In genomic region chr2:91052752-91053151, GRCm38 (mm10) we compare ENCODE assay signal across 10 mouse cellular contexts. TPM values are rescaled to one million over a fixed set of nuclear protein-coding genes. Genes with fewer than 3 reads are reported as not detected.
A peak's percentile ranks its signal among the peaks of the same experiment; 100 is the strongest.
DNase-seq lines count a peak whose midpoint lies in the region; ATAC-seq and TF ChIP-seq lines count a peak whose summit lies in the region.
"Had no signal": no experiment of that assay in that cellular context is flagged by ENCODE, and none has a peak within 500 bp of the region (broad histone marks: within the 10 kb centered on the region; RNA-seq: fewer than 3 reads in every experiment).

No protein-coding gene starts in this region.

- H3K4me1 ChIP-seq in liver, embryonic 11.5 days (replicated peaks; ENCODE audit: control insufficient read depth, insufficient read depth, low read length): peaks cover 16% of the 10 kb centered on the region
- peaks cover 8% of the 10 kb centered on the region; the same call in 1 of the 2 replicates for H3K4me1 ChIP-seq in hindbrain, postnatal 0 days (ENCODE audit: insufficient read depth, low read length)

- no peak for ATAC-seq in liver, embryonic 11.5 days (replicated peaks; ENCODE audit: low FRiP score)
- no peak for ATAC-seq in hindbrain, postnatal 0 days

- no peak overlapping the region for H3K9ac ChIP-seq in liver, embryonic 11.5 days (ENCODE audit: low read depth, low read length)
- no peak overlapping the region for H3K9ac ChIP-seq in hindbrain, postnatal 0 days (replicated peaks; ENCODE audit: low read length)

- H3K9me3 ChIP-seq in liver, embryonic 11.5 days (ENCODE audit: control insufficient read depth, low read length): no peaks in the 10 kb centered on the region
- no peaks in the 10 kb centered on the region for H3K9me3 ChIP-seq in hindbrain, postnatal 0 days (ENCODE audit: low read length)

- peak overlapping the region; percentile 93 for H3K4me2 ChIP-seq in liver, embryonic 11.5 days
- H3K4me2 ChIP-seq in hindbrain, postnatal 0 days (ENCODE audit: low read depth, low read length): no peak overlapping the region
- peak overlapping the region; percentile 87 for H3K4me2 ChIP-seq in myocyte (ENCODE audit: low read depth)

- H3K79me2 ChIP-seq in myocyte (ENCODE audit: control insufficient read depth, insufficient read depth): peaks cover 19% of the 10 kb centered on the region

- H3K27ac ChIP-seq in liver, embryonic 11.5 days (ENCODE audit: low read depth, low read length): no peak overlapping the region
- H3K27ac ChIP-seq in hindbrain, postnatal 0 days: no peak overlapping the region

- no peak for TF ChIP-seq POLR2A in myocyte (IDR thresholded peaks at IDR 0.05; ENCODE audit: insufficient read length, low read depth)

- peak overlapping the region; percentile 96; the same call in 1 of the 2 replicates for H3K4me3 ChIP-seq in liver, embryonic 11.5 days (ENCODE audit: low read depth, low read length)
- no peak overlapping the region for H3K4me3 ChIP-seq in hindbrain, postnatal 0 days (ENCODE audit: low read length)
- peak overlapping the region; percentile 99 for H3K4me3 ChIP-seq in myocyte

- DNase-seq in liver, embryonic 11.5 days (ENCODE audit: low spot score): no peak
- DNase-seq in liver (no peak), adipocyte (ENCODE audit: low spot score) (peak; percentile 36)
- DNase-seq in hindbrain, postnatal 0 days (ENCODE audit: low spot score): no peak
- no peak for DNase-seq in left cerebral cortex, adult 8-10 months (ENCODE audit: low spot score in 2 of 2)
- DNase-seq in spleen, postnatal 10 days (ENCODE audit: low spot score in 2 of 2): no peak
- no peak for DNase-seq in gastrocnemius, postnatal 14 days
- DNase-seq: cerebellum, adult 8-10 months; lung, adult 2 months had no signal

- intact Hi-C loops in gastrocnemius, postnatal 14 days (cut with DNase I; ENCODE audit: low total_unique reads): no loop called here

- H3ac ChIP-seq in myocyte (ENCODE audit: control insufficient read depth, insufficient read length): no peak overlapping the region

- peaks cover 24% of the 10 kb centered on the region for H3K36me3 ChIP-seq in liver, embryonic 11.5 days (ENCODE audit: control insufficient read depth, insufficient read depth, low read length)
- peaks cover 23% of the 10 kb centered on the region for H3K36me3 ChIP-seq in hindbrain, postnatal 0 days (ENCODE audit: insufficient read depth, low read length)
- H3K36me3 ChIP-seq in myocyte (ENCODE audit: control insufficient read depth, insufficient read depth): peaks cover 18% of the 10 kb centered on the region

- H3K27me3 ChIP-seq in liver, embryonic 11.5 days (replicated peaks; ENCODE audit: control insufficient read depth, insufficient read depth, low read length): no peaks in the 10 kb centered on the region
- no peaks in the 10 kb centered on the region for H3K27me3 ChIP-seq in hindbrain, postnatal 0 days (ENCODE audit: insufficient read depth, low read length)
- H3K27me3 ChIP-seq in myocyte (ENCODE audit: control insufficient read depth, insufficient read depth, insufficient read length): no peaks in the 10 kb centered on the region

- 50% methylated on average over 2 of the region's 2 CpGs for WGBS in liver, embryonic 11.5 days
- WGBS in hindbrain, postnatal 0 days: 48% methylated on average over 2 of the region's 2 CpGs

- TF ChIP-seq CTCF in hindbrain, postnatal 0 days (IDR thresholded peaks at IDR 0.05; ENCODE audit: low read depth): peak; percentile 23; the same call in 1 of the 2 replicates

TF ChIP-seq in myocyte, 11 proteins besides CTCF, POLR2A, EP300 and RAD21:
- TF ChIP-seq REST (IDR thresholded peaks at IDR 0.05; ENCODE audit: insufficient read depth, insufficient read length) (no peak), POLR2AphosphoS2 (IDR thresholded peaks at IDR 0.05; ENCODE audit: insufficient read length, low read depth) (no peak), USF1 (IDR thresholded peaks at IDR 0.05; ENCODE audit: low read depth) (no peak), CEBPB (IDR thresholded peaks at IDR 0.05; ENCODE audit: insufficient read depth, poor library complexity, severe bottlenecking) (no peak), SRF (IDR thresholded peaks at IDR 0.05; ENCODE audit: control insufficient read depth, insufficient read length, low read depth) (no peak)

RNA-seq across cellular contexts. Expression of gene Psmc3, which starts 1.1 kb away (rescaled TPM):
- polyA plus RNA-seq in liver, embryonic 11.5 days (2014; fragmentation: Nextera tagmentation; extraction: Ambion mirVana): 324 and 347 TPM in 2 replicates
- total RNA-seq in hindbrain, postnatal 0 days (2014; rRNA removed): 154 and 160 TPM in 2 replicates
- polyA plus RNA-seq in hindbrain, postnatal 0 days (2015; fragmentation: Nextera tagmentation; extraction: Ambion mirVana): 249 and 261 TPM in 2 replicates
- polyA plus RNA-seq in myocyte (2012; fragmentation: generic; extraction: Trizol): 688 TPM
- total RNA-seq in left cerebral cortex, adult 8-10 months (2022): 100 to 1,000 TPM; 188 to 218 (median 202) TPM
- total RNA-seq in gastrocnemius, postnatal 14 days (2021): 100 to 1,000 TPM; 279 to 288 TPM

RNA-seq across cellular contexts. Expression of gene Rapsn, which starts 17.3 kb away (rescaled TPM):
- 1.4 and 2.0 TPM in 2 replicates for polyA plus RNA-seq in liver, embryonic 11.5 days (2014; fragmentation: Nextera tagmentation; extraction: Ambion mirVana)
- total RNA-seq in hindbrain, postnatal 0 days (2014; rRNA removed): 0.22 TPM in 1 of 2 replicates, not detected in the other
- polyA plus RNA-seq in hindbrain, postnatal 0 days (2015; fragmentation: Nextera tagmentation; extraction: Ambion mirVana): 0.88 and 1.1 TPM in 2 replicates
- polyA plus RNA-seq in myocyte (2012; fragmentation: generic; extraction: Trizol): 199 TPM
- under 1 TPM; 0.57 to 0.81 (median 0.70) TPM for total RNA-seq in left cerebral cortex, adult 8-10 months (2022)
- 10 to 100 TPM; 22.4 to 23.0 TPM for total RNA-seq in gastrocnemius, postnatal 14 days (2021)

RNA-seq across cellular contexts. Expression of gene Slc39a13, which starts 17.5 kb away (rescaled TPM):
- polyA plus RNA-seq in liver, embryonic 11.5 days (2014; fragmentation: Nextera tagmentation; extraction: Ambion mirVana): 19.6 and 20.0 TPM in 2 replicates
- 37.1 and 42.7 TPM in 2 replicates for total RNA-seq in hindbrain, postnatal 0 days (2014; rRNA removed)
- polyA plus RNA-seq in hindbrain, postnatal 0 days (2015; fragmentation: Nextera tagmentation; extraction: Ambion mirVana): 22.6 and 24.4 TPM in 2 replicates
- polyA plus RNA-seq in myocyte (2012; fragmentation: generic; extraction: Trizol): 41.1 TPM
- 10 to 100 TPM; 33.5 to 35.5 (median 34.7) TPM for total RNA-seq in left cerebral cortex, adult 8-10 months (2022)
- 10 to 100 TPM; 21.7 to 25.9 TPM for total RNA-seq in gastrocnemius, postnatal 14 days (2021)

RNA-seq across cellular contexts. Expression of gene Spi1, which starts 29.4 kb away (rescaled TPM):
- polyA plus RNA-seq in liver, embryonic 11.5 days (2014; fragmentation: Nextera tagmentation; extraction: Ambion mirVana): 19.5 and 22.7 TPM in 2 replicates
- total RNA-seq in hindbrain, postnatal 0 days (2014; rRNA removed): 3.0 and 8.5 TPM in 2 replicates
- 4.5 and 4.9 TPM in 2 replicates for polyA plus RNA-seq in hindbrain, postnatal 0 days (2015; fragmentation: Nextera tagmentation; extraction: Ambion mirVana)
- polyA plus RNA-seq in myocyte (2012; fragmentation: generic; extraction: Trizol): 0.04 TPM
- 1 to 10 TPM; 3.9 to 8.9 (median 6.5) TPM for total RNA-seq in left cerebral cortex, adult 8-10 months (2022)
- total RNA-seq in gastrocnemius, postnatal 14 days (2021): 1 to 10 TPM; 1.5 to 2.1 TPM

Comparison
In these comparisons a context has a peak if more than half of its experiments do, and no peak if none do; other contexts are left out.
1. RNA of gene Rapsn, which starts 17.3 kb away (total RNA-seq): 22.4 to 23.0 TPM in gastrocnemius, postnatal 14 days; 0.57 to 0.81 TPM in left cerebral cortex, adult 8-10 months and 0.22 TPM in hindbrain, postnatal 0 days; every median in the first group is over 10 times any median in the second.